ENCODE assay signal across 9 mouse cellular contexts in the genomic region with DNA sequence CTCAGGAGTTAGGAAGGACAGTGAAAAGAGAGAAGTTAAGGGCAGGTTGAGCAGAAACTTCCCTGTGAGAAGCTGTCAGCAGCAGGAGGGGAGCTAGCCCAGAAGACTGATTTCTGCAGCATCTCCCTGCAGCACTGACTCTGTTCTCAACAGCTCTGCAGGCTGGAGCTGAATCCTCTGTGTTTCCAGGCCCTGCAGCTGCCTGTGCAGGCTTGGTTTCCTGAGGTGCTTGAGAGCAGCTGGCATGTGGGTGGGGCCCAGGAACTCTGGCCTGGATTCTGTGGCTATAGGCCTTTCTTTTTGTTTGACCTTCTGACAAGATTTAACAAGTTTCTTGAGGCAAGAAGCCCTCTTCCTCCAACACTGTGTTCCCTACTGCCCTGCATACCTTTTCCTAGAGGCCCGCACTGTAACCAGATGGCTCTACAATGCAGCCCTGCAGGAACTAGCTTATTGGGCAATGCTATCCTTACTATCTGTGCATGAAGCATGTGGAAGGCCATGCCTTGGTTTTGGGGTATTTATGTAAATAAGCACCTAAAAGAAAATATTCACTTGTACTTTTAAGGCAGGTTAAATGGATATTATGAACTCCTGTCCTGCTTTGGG. TPM values are rescaled to one million over a fixed set of nuclear protein-coding genes. Genes with fewer than 3 reads are reported as not detected.
DNase-seq lines count a peak whose midpoint lies in the region; ATAC-seq and TF ChIP-seq lines count a peak whose summit lies in the region.
"Had no signal": no experiment of that assay in that cellular context is flagged by ENCODE, and none has a peak within 500 bp of the region (broad histone marks: within the 10 kb centered on the region; RNA-seq: fewer than 3 reads in every experiment).

No protein-coding gene starts in this region.

- DNase-seq in cerebellum, postnatal 10 days, result peak; percentile 8 to 18
- DNase-seq in cerebellum, adult 11 months, result no peak
- DNase-seq in ES-CJ7 (ENCODE audit: low read depth, low spot score), result peak; percentile 53
- DNase-seq in retina, embryonic 14.5 days (ENCODE audit: low spot score), result peak; percentile 39
- DNase-seq in adrenal gland, postnatal 14 days, result no peak
- DNase-seq in thymus, adult 2 months, result no peak

- no peaks in the 10 kb centered on the region for H3K36me3 ChIP-seq in forebrain, embryonic 13.5 days (ENCODE audit: poor library complexity, severe bottlenecking)
- no peaks in the 10 kb centered on the region for H3K36me3 ChIP-seq in limb, embryonic 13.5 days
- no peaks in the 10 kb centered on the region for H3K36me3 ChIP-seq in thymus, adult 2 months (ENCODE audit: control insufficient read depth, insufficient read depth, low read length)

- no peaks in the 10 kb centered on the region for H3K27me3 ChIP-seq in forebrain, embryonic 13.5 days
- no peaks in the 10 kb centered on the region for H3K27me3 ChIP-seq in limb, embryonic 13.5 days
- no peaks in the 10 kb centered on the region for H3K27me3 ChIP-seq in thymus, adult 2 months (ENCODE audit: control insufficient read depth, insufficient read depth, low read length)

- peak; percentile 79; the same call in 1 of the 2 replicates for ATAC-seq in forebrain, embryonic 13.5 days
- ATAC-seq in limb, embryonic 13.5 days (ENCODE audit: low FRiP score, low read depth), result peak; percentile 71

- H3K9ac ChIP-seq in forebrain, embryonic 13.5 days, result no peak overlapping the region
- H3K9ac ChIP-seq in limb, embryonic 13.5 days, result no peak overlapping the region
- H3K9ac ChIP-seq: liver, embryonic 14.5 days had no signal

- no peaks in the 10 kb centered on the region for H3K9me3 ChIP-seq in forebrain, embryonic 13.5 days (replicated peaks)
- no peaks in the 10 kb centered on the region for H3K9me3 ChIP-seq in limb, embryonic 13.5 days

- WGBS in forebrain, embryonic 13.5 days, result 41% methylated on average over 1 of the region's 1 CpGs
- WGBS in limb, embryonic 13.5 days, result 51% methylated on average over 1 of the region's 1 CpGs
- 95% methylated on average over 1 of the region's 1 CpGs for WGBS in thymus, adult 2 months

- H3K4me3 ChIP-seq in forebrain, embryonic 13.5 days, result no peak overlapping the region
- no peak overlapping the region for H3K4me3 ChIP-seq in limb, embryonic 13.5 days
- H3K4me3 ChIP-seq in thymus, adult 2 months (ENCODE audit: control insufficient read depth, insufficient read depth, low read length), result no peak overlapping the region

- no peak for TF ChIP-seq POLR2A in thymus, adult 2 months (IDR thresholded peaks at IDR 0.05; ENCODE audit: control insufficient read depth, extremely low read depth, insufficient read depth, low read length, poor library complexity)

- H3K4me2 ChIP-seq in forebrain, embryonic 13.5 days, result no peak overlapping the region
- H3K4me2 ChIP-seq in limb, embryonic 13.5 days (replicated peaks), result no peak overlapping the region

- peaks cover 10% of the 10 kb centered on the region for H3K4me1 ChIP-seq in forebrain, embryonic 13.5 days
- peaks cover 6% of the 10 kb centered on the region for H3K4me1 ChIP-seq in limb, embryonic 13.5 days
- H3K4me1 ChIP-seq in thymus, adult 2 months (replicated peaks; ENCODE audit: control insufficient read depth, insufficient read depth, low read length), result no peaks in the 10 kb centered on the region

- TF ChIP-seq CTCF in thymus, adult 2 months (IDR thresholded peaks at IDR 0.05; ENCODE audit: borderline replicate concordance, control insufficient read depth, extremely low read depth, insufficient read depth, low read length, poor library complexity), result no peak

- 0 out of 2 replicates have a peak overlapping the region, but pooled peaks have one; percentile 16 for H3K27ac ChIP-seq in forebrain, embryonic 13.5 days
- H3K27ac ChIP-seq in limb, embryonic 13.5 days, result no peak overlapping the region; the same call in 1 of the 2 replicates
- no peak overlapping the region for H3K27ac ChIP-seq in thymus, adult 2 months (ENCODE audit: control insufficient read depth, insufficient read depth, low read length)
- H3K27ac ChIP-seq: liver, embryonic 14.5 days had no signal

RNA-seq across cellular contexts. Expression of a gene that starts 53.1 kb away (rescaled TPM):
- 7.2 and 8.7 TPM in 2 replicates for polyA plus RNA-seq in forebrain, embryonic 13.5 days (2015; fragmentation: Nextera tagmentation; extraction: Ambion mirVana)
- 5.3 and 5.7 TPM in 2 replicates for polyA plus RNA-seq in limb, embryonic 13.5 days (2015; fragmentation: Nextera tagmentation; extraction: Ambion mirVana)
- total RNA-seq in adrenal gland, postnatal 14 days (2021), result 18.5 and 19.8 TPM in 2 replicates
- polyA plus RNA-seq in thymus, adult 2 months (2012; rRNA removed), result 5.3 and 6.5 TPM in 2 replicates

Comparison
In these comparisons a context has a peak if more than half of its experiments do, and no peak if none do; other contexts are left out.
1. DNase-seq: peak in cerebellum, postnatal 10 days (2 of 2), ES-CJ7 (single experiment) and retina, embryonic 14.5 days (single experiment); none in cerebellum, adult 11 months (single experiment), adrenal gland, postnatal 14 days (single experiment) and thymus, adult 2 months (single experiment).